Mouse (Mus musculus) hindbrain, postnatal 0 days (tissue): Measurements from ENCODE around the gene Tenm2. TPM values are rescaled to one million over a fixed set of nuclear protein-coding genes. Genes with fewer than 3 reads are reported as not detected.

Experiments used
- ATAC-seq: fragments of 200-750 bp; cut with Nextera tagmentation; 2 replicates; pipeline ENCODE4 v1.8.0; 2017; ENCODE audit warnings: mild to moderate bottlenecking, moderate TSS enrichment, moderate library complexity
- DNase-seq: peaks from one replicate; pipeline ENCODE4 v3.0.0-alpha.2; 2015; ENCODE audit warnings: low spot score
- H3K27ac ChIP-seq: fragments of 300-500 bp; sonication (generic); 2 replicates; pipeline ENCODE4 v1.5.1; 2014; ENCODE audit warnings: mild to moderate bottlenecking
- H3K27me3 ChIP-seq: fragments of 300-500 bp; sonication (generic); 2 replicates; pipeline ENCODE4 v1.6.1; 2014; ENCODE audit warnings: low read length, mixed read lengths; ENCODE audit not compliant: insufficient read depth
- H3K36me3 ChIP-seq: fragments of 300-500 bp; sonication (generic); 2 replicates; pipeline ENCODE4 v1.6.1; 2014; ENCODE audit warnings: low read length, mixed read lengths; ENCODE audit not compliant: insufficient read depth
- H3K4me1 ChIP-seq: fragments of 300-500 bp; sonication (generic); 2 replicates; pipeline ENCODE4 v1.6.1; 2014; ENCODE audit warnings: antibody characterized with exemption, low read length, mixed read lengths; ENCODE audit not compliant: insufficient read depth
- H3K4me2 ChIP-seq: fragments of 300-500 bp; sonication (generic); 2 replicates; pipeline ENCODE4 v1.6.1; 2014; ENCODE audit warnings: low read depth, mild to moderate bottlenecking, low read length, moderate library complexity, mixed read lengths
- H3K4me3 ChIP-seq: fragments of 300-500 bp; sonication (generic); 2 replicates; pipeline ENCODE4 v1.5.1; 2014; ENCODE audit warnings: low read length
- H3K9ac ChIP-seq: fragments of 300-500 bp; sonication (generic); replicated peaks from 2 replicates; pipeline ENCODE4 v1.6.1; 2014; ENCODE audit warnings: mild to moderate bottlenecking, low read length, moderate library complexity, mixed read lengths
- H3K9me3 ChIP-seq: fragments of 300-500 bp; sonication (generic); 2 replicates; pipeline ENCODE4 v1.6.1; 2016; ENCODE audit warnings: low read length, mixed read lengths
- CTCF ChIP-seq: IDR thresholded peaks from 2 replicates; pipeline ENCODE4 v1.5.1; 2016; ENCODE audit warnings: antibody characterized with exemption, control low read depth, low read depth
- WGBS: fragments of 180-500 bp; shearing (Covaris S2); extraction: QIAGEN DNeasy Blood & Tissue Kit; methylation state at CpG from one replicate; pipeline ENCODE4 v1.1.7; 2014; 5-methylcytosine and 5-hydroxymethylcytosine counted together
- polyA plus RNA-seq: library from polyadenylated mRNA; unstranded; fragments of >200 nt; fragmentation: Nextera tagmentation; extraction: Ambion mirVana; gene quantifications from 2 replicates; pipeline ENCODE4 v1.2.1, GENCODE M21; 2015
- total RNA-seq: library from RNA; depleted of rRNA; stranded (reverse); fragments of >200 nt; gene quantifications from 2 replicates; pipeline ENCODE4 v1.2.3, GENCODE M21; 2014

The Tenm2 gene
- total and polyA plus RNA-seq, 2 experiments from 2014 or later: 30.1 to 78.0 TPM

DNA sequence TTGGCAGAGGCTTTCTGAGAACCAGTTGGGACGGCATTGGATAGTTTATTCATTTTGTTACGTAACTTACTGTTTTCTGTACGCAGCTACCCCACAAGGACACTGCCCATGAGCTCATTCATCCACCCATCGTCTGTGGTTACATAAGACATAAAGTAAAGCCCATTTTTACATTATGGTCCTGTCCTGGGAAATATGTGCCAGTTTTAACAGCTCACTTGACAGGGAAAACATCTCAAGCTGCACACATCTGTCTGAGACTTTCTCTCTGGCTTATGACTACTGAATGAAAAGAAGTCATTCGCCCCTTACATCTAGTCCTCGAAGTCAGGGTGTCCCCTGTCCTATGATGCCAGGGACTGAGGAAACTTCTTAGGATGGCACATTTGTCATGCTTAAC lies 884.4 kb downstream of the Tenm2 start:
- WGBS: 92% methylated on average over 6 of the region's 6 CpGs
- H3K9ac ChIP-seq: no peak overlapping the region
- no peaks in the 10 kb centered on the region for H3K36me3 ChIP-seq
- no peaks in the 10 kb centered on the region for H3K27me3 ChIP-seq
- ATAC-seq: no peak
- no peak for DNase-seq
- H3K4me3 ChIP-seq: no peak overlapping the region
- H3K4me1 ChIP-seq: no peaks in the 10 kb centered on the region
- no peaks in the 10 kb centered on the region for H3K9me3 ChIP-seq
- no peak for TF ChIP-seq CTCF
- H3K4me2 ChIP-seq: no peak overlapping the region
- H3K27ac ChIP-seq: no peak overlapping the region

DNA sequence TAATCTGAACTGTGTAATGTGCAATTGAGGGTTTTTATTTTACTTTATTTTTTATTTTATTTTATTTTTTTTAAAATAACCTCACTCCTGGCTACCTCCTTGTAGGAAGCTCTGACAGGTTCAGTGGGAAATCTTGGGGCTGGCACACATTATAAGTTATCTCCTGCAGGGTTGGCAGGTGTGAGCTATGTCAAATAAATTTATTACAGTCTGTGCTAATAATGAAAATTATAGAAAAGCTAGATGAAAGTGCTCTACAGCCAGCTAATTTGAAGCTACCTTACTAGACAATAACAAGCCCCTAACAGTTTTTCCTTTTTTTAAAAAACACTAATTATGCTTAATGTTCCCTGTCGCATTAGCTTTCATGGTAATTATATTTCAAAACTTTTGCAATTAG lies 885.5 kb downstream of the Tenm2 start:
- TF ChIP-seq CTCF: no peak
- Histone ChIP-seq H3K4me3 (no peak overlapping the region), H3K9ac (no peak overlapping the region), H3K27ac (no peak overlapping the region), H3K4me1 (no peaks in the 10 kb centered on the region), H3K27me3 (no peaks in the 10 kb centered on the region), H3K36me3 (no peaks in the 10 kb centered on the region), H3K9me3 (no peaks in the 10 kb centered on the region), H3K4me2 (no peak overlapping the region)
- WGBS: 48% methylated on average over 1 of the region's 1 CpGs
- DNase-seq (no peak), ATAC-seq (no peak)

DNA sequence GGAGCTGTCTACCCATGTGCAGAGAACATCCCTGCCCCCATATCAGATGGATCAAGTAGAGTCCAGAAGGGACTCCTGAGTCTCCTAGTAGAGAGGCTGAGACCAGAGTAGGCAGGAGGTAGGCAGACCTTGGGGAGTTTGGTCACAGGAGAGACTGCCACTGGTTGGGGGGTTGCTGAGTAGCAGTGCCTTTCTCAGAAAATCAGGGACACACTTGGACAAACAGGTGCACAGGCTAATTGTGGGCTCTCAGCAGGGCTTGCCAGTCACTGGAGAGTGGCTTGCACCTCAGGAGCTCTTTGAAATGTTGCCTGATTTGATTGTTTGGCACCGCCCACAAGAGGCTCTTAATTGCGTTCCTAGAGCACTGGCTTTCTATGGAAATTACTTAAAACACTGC lies 885.9 kb downstream of the Tenm2 start:
- H3K4me1 ChIP-seq: no peaks in the 10 kb centered on the region
- TF ChIP-seq CTCF: no peak
- H3K4me3 ChIP-seq: no peak overlapping the region
- ATAC-seq (no peak), DNase-seq (no peak)
- no peaks in the 10 kb centered on the region for H3K36me3 ChIP-seq
- H3K9ac ChIP-seq: no peak overlapping the region
- no peaks in the 10 kb centered on the region for H3K9me3 ChIP-seq
- H3K4me2 ChIP-seq: no peak overlapping the region
- WGBS: 24% methylated on average over 2 of the region's 2 CpGs
- no peak overlapping the region for H3K27ac ChIP-seq
- no peaks in the 10 kb centered on the region for H3K27me3 ChIP-seq

DNA sequence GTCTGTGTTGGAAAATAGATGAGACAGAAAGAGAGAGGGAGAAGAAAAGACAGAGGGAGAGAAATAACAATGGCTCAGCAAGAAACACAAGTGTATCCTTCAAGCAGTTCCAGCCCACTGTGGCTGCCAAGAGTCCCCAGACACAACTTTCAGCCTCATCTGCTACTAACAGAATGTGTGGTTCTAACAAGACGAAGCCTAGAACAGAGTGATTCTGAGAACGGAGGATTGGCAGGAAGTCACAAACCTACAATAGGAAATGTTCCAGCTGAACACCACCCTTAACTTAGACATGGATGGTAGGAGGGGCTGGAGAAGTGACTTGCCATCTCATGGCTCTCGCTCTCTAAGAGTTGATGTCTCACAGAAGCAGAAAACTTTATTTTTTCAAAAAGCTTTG lies 894.0 kb downstream of the Tenm2 start:
- H3K27me3 ChIP-seq: no peaks in the 10 kb centered on the region
- no peaks in the 10 kb centered on the region for H3K36me3 ChIP-seq
- no peak overlapping the region for H3K27ac ChIP-seq
- no peak overlapping the region for H3K4me2 ChIP-seq
- ATAC-seq (no peak), DNase-seq (no peak)
- no peak overlapping the region for H3K4me3 ChIP-seq
- no peak for TF ChIP-seq CTCF
- no peaks in the 10 kb centered on the region for H3K9me3 ChIP-seq
- 78% methylated on average over 3 of the region's 3 CpGs for WGBS
- H3K9ac ChIP-seq: no peak overlapping the region
- no peaks in the 10 kb centered on the region for H3K4me1 ChIP-seq

DNA sequence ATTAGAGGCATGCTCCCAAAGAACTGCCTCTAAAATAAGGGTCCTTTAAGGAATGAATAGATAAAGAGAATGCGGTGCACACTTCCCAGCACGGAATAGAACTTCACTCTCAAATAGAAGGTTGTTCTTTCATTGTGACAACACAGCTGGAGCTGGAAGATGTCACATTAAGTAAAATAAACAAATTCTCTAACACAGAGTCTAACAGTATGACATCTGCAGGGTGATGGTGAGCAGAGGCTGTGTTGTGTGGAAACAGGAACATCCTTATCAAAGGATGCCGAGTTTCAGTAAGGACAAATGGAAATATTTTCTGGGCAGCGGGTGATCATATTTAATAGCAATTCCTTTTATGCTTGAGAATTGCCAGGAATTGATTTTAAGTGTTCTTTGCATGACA lies 897.3 kb downstream of the Tenm2 start:
- Histone ChIP-seq H3K27ac (no peak overlapping the region), H3K9me3 (no peaks in the 10 kb centered on the region), H3K9ac (no peak overlapping the region), H3K4me1 (no peaks in the 10 kb centered on the region; the same call in 1 of the 2 replicates), H3K4me2 (no peak overlapping the region), H3K4me3 (no peak overlapping the region), H3K36me3 (no peaks in the 10 kb centered on the region), H3K27me3 (no peaks in the 10 kb centered on the region)
- DNase-seq: no peak
- ATAC-seq: no peak
- 72% methylated on average over 4 of the region's 4 CpGs for WGBS
- no peak for TF ChIP-seq CTCF

- whole genome bisulfite sequencing: 80% methylated on average over 6 of the region's 6 CpGs
- ATAC-seq: no peak
- Histone ChIP-seq H3K4me3 (no peak overlapping the region), H3K4me1 (no peaks in the 10 kb centered on the region; the same call in none of the 2 replicates), H3K9me3 (no peaks in the 10 kb centered on the region), H3K9ac (no peak overlapping the region), H3K27ac (no peak overlapping the region), H3K36me3 (no peaks in the 10 kb centered on the region), H3K4me2 (no peak overlapping the region), H3K27me3 (no peaks in the 10 kb centered on the region)
- no peak for DNase-seq
- no peak for TF ChIP-seq CTCF
Observed at GRCm38 (mm10) chr11:36337063-36337462, 898.7 kb downstream of the Tenm2 start.

DNA sequence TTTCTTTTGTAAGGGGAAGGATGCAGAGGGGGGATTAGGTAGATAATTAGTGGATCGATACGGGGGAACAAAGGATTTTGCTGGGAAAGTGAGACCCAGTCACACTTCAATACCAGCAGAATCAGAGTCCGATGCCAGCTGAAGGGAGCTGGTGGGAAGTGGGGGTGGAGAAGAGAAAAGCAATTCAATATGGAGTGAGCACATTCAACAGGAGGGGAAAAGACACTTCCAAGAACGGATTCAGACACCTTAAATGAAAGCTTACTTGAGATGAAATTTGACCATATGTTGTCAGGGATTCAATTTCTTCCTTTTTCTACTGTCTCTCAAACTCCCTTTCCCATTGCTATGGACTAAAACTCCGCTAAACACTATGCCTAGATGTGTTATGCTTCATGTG lies 900.6 kb downstream of the Tenm2 start:
- H3K4me1 ChIP-seq: no peaks in the 10 kb centered on the region; the same call in none of the 2 replicates
- H3K27ac ChIP-seq: no peak overlapping the region
- H3K9me3 ChIP-seq: no peaks in the 10 kb centered on the region
- H3K9ac ChIP-seq: no peak overlapping the region
- H3K4me3 ChIP-seq: no peak overlapping the region
- H3K27me3 ChIP-seq: no peaks in the 10 kb centered on the region
- no peak for TF ChIP-seq CTCF
- 52% methylated on average over 5 of the region's 5 CpGs for WGBS
- H3K36me3 ChIP-seq: no peaks in the 10 kb centered on the region
- no peak for ATAC-seq
- H3K4me2 ChIP-seq: no peak overlapping the region
- DNase-seq: no peak
